Mouse (Mus musculus): Measurements from ENCODE around the gene Mdm2. TPM values are rescaled to one million over a fixed set of nuclear protein-coding genes. Genes with fewer than 3 reads are reported as not detected.

The Mdm2 gene
- total RNA-seq, 1 experiment from 2014 or later = 42.6 TPM

DNA sequence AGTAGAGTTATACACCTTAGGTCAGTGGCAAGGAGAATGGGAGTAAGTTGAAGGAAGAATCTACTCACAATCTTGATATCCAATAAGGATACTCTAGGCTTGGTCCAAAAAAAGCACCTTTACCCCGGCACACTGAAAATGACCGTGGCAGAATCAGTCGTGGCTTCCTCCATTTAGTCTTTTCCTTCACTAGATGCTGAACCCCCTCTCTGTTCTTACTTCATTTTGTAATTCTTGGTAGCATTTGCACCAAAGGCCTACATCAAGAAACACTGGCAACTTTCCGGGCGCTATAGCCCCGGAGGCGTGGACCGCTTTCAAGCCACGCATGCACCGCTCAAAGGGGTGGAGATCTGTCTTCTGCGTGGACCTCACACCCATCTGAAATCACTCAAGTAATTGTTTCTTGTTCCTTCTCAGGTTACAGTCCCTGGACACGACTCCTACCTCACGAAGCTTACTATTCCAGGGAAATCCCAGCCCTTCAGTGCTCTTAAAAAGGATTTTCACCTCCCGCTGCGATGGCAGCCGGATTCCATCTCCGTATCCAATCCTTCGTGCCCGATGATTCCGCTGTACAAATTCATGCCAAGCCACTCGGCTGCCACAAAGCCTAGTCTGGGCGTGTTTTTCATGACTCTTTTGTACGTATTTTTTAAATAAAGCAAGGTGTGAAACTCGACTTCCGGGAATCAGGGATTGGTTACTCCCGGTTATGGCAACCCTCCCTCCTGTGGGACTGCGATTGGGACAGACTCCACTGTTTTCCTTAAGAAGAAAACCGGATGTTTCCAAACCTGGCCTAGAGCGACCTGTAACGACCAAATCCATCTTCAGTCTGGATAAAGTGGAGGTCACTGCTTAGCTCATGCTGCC is 27.5 kb downstream of the Mdm2 start:
- DNase-seq = no peak

DNA sequence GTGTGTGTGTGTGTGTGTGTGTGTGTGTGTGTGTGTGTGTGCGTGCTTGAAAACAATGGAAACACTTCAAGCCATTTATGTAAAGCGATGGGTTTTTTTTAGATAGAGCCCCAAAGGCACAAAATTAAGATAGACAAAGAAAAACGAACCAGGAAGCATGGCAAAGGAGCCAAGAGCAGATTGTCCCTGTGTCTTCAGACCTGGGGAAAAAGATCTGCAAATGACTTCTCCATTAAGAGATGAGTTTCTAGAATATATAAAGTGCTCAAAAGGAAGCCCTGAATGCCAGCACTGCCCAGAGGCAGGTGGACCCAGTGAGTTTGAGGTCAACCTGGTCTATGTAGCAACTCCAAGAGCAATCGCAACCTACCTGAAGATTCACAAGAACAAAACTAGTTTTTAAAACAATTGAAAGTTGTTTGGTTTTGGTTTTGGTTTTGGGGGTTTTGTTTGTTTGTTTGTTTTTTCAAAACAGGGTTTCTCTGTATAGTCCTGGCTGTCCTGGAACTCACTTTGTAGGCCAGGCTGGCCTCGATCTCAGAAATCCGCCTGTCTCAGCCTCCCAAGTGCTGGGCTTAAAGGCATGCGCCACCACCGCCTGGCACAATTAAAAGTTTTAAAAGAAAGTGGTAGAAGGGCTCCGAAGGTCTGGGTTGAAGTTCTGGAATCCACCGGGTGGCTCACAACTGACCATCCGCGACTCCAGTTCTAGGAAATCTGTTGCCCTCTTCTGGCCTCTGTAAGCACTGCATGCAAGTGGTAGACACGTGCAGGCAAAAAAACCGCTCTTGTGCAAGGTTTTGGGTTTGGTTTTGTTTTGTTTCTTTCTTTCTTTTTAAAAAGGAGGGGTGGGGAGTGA is 28.3 kb downstream of the Mdm2 start:
- peak; percentile 67 for DNase-seq

DNA sequence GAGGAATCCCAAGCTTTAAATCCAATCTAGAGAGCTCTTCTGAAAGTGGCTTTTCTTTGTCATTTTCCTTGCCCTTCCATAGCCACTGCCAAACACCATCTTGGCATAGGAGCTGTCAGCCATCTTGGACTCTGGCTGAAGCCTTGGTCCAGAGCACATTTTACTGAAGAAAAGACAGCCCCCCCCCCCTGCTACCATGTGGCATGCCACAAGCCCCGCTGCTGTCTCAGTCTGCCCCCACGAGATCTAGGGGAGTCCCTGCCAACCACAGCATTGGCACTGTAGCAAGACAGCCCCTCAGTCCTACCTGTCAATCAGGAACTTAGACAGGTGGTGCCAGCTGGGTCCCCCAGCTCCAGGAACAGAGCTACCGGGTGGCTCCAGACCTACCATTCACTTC is 29.0 kb downstream of the Mdm2 start:
- DNase-seq = no peak

DNA sequence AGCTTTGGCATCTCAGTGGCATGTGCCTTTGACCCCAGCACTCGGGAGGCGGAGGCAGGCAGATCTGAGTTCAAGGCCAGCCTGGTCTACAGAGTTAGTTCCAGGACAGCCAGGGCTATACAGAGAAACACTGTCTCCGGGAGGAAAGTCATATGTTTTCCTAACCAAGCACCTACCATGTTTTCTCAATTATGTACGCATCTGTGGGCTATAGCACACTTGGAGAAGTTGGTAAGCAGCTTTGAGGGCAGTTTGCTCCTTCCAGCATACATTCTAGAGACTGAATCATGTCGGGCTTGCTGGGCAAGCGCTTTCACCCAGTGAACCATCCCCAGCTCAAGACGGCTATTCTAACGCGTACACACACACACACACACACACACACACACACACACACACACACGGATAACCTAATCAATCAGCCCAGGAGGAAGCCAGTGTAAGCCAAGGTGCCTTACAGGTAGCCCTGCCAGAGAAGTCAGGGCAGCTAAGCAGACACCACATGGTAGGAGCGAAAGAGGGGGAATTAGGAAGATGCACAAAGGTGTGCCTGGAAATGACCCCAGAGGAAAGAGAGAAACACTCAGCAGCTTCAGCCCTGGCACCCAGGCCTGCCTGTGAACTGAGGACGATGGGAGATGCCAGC is 29.6 kb downstream of the Mdm2 start:
- DNase-seq = no peak

DNA sequence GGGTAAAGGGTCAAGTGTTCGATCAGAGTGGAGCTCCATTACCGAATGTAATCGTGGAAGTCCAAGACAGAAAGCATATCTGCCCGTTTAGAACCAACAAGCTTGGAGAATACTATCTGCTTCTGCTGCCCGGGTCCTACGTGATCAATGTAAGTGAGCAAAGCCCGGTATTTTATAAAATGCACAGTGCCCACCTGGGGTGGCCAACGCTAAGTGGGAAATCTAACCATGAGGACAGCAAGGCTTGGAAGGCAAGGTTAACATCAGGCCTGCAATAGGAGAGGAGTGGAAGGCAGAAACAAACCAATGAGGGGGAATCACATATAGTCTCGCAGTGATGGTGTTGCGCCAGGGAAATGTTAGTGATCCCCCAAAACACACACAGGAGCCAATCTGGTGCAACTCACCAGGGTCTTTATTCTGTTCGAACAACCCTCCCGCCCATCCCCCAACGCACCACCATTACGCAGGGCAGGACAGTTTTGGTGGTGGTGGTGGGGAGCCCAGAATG is 30.5 kb downstream of the Mdm2 start:
- DNase-seq = no peak

DNA sequence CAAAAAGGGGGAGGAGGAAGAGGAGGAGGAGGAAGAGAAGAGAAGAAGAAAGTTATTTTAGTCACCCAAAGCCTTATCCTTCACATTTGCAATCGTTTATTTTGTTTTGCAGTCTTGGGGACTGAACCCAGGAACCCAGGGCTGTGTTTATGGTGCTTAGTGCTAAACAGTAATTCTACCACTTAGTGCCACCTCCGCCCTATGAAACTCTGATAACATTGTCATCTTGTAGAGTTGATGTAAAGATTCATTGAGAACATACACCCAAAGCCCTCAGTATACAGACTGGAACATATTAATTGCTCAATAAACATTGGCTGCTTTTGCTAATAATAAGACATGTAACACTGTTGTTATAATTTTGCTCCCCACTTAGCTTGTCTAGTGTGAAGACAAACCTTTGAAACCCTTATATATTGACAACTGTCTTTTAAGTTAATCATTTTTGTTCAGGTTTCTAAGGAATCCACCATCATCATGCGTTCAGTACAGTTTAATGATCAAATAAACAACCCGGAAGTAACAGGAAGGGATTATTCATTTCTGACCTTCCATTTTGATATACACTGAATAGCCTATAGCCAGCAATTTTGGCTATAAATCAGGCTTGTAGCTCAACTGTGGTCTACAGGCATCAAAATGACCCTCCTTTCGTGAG is 31.4 kb downstream of the Mdm2 start:
- DNase-seq = no peak

GRCm38 (mm10) chr10:117678357-117678756 is 32.2 kb downstream of the Mdm2 start:
- no peak for DNase-seq

GRCm38 (mm10) chr10:117677494-117678236 is 32.9 kb downstream of the Mdm2 start:
- DNase-seq = peak; percentile 45

GRCm38 (mm10) chr10:117676644-117677313 is 33.8 kb downstream of the Mdm2 start:
- peak; percentile 38 for DNase-seq

DNA sequence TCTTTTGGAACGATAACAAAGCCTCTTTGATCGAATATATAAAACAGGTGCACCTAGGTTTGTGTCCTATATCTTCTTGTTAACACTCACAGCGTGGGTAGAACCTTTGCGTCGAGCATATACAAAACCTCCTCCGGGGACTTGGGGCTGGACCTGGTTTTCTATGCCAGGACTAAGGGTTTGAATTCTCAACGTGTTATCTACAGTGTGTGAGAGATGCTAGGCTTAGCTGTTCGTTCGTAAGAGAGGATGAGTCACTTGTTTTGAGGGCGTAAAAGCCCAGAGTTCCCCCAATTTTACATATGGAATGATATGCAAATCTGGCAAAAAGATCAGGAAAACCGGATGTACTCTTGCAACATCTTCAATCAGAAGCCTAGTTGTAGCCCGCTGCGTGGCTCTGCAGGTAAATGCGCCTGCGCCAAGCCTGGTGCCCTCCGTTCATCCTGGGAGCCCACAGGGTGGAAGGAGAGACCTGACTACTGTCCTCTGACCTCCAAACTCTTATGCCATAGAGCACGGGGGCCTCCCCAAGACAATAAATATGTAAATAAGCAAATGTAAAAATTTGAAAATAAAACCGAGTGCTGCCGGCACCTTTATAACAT is 34.4 kb downstream of the Mdm2 start:
- peak; percentile 47 for DNase-seq

GRCm38 (mm10) chr10:117675096-117676035 is 35.2 kb downstream of the Mdm2 start:
- peak; percentile 72 for DNase-seq

GRCm38 (mm10) chr10:117674359-117675019 is 36.1 kb downstream of the Mdm2 start:
- DNase-seq = no peak

DNA sequence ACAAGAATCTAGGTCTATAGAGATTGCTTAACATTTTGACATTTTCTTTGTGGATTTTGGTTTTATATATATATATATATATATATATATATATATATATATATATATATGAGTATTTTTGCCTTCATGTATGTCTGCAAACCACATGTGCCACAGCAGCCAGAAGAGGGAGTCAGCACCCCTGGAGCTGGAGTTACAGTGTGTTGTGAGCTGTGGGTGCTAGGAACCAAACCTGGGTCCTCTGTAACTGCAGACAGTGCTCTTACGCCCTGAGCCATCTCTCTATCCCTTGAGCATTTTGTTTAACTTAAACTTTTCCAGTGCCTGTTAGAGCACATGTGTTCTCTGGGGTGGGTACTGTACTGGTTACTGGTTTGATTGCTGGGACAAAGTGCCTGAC is 36.6 kb downstream of the Mdm2 start:
- DNase-seq = no peak

- DNase-seq = no peak
Measured at GRCm38 (mm10) chr10:117672693-117673092, 37.9 kb downstream of the Mdm2 start.

DNA sequence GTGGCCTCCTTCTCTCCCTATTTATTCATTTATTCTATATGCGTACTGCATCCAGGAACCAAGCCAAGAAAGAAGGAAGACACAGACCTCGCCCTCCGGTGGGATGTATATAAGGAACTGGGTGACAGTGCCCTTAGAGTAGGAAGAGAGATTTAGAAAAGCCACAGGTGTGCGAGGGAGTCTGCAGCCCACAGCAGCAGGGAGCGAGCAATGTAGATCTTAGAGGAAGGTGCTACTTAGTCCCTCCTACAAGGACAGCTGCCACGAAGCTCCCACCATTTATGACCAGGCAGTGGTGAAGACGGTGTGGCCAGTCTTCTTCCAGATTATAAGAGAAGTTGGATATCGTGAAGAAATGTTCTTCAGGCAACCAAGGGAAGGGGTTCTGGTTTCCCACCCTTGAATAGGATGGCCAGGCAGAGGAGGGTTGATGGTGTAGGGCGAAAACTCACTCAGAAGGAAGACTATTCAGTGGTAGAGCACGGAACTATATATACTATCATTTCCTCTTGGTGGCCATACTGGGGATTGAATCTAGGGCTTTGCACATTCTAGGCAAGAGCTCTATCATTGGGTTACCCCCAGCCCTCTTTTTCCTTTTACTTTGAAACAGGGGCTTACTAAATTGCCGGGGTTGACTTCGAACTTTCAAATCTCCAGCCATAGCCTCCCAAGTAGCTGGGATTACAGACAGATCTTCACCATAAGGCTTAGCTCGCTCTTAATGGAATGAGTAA is 38.5 kb downstream of the Mdm2 start:
- no peak for DNase-seq

DNA sequence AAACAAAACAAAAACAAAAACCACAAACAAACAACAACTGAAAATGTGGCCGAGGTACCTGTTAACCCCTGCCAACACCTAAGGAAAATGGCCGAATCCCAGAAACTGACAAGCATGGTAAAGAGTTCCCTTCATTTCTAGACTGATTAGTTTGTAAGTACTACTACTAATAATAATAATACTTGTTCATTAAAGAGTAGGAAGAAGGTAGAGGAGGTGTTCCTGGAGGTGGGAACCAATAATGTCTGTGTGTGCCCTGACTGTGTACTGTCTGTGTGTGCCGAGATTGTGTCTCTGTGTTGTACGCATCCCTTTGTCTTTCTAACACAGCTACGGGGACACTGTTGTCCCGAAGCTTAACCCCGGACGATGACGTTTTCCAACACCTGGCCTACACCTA is 39.3 kb downstream of the Mdm2 start:
- DNase-seq = no peak

GRCm38 (mm10) chr10:117670791-117671190 is 39.8 kb downstream of the Mdm2 start:
- DNase-seq = no peak

DNA sequence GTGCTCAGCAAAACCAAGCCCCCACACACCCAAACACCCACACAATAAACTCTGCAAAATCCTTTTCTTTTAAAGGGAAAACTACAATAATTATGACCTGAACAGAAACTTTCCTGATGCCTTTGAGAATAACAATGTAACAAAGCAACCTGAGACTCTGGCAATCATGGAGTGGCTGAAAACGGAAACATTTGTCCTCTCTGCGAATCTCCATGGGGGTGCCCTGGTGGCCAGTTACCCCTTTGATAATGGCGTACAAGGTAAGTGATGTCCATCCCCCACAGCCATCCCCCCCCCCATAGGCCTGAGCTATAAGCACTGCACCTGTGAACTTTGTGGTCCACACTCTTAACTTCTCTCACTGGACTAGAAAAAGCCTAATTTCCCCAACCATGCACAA is 40.5 kb downstream of the Mdm2 start:
- DNase-seq = no peak
